Mouse (Mus musculus): ENCODE results near the gene Urad.

Urad gene

DNA sequence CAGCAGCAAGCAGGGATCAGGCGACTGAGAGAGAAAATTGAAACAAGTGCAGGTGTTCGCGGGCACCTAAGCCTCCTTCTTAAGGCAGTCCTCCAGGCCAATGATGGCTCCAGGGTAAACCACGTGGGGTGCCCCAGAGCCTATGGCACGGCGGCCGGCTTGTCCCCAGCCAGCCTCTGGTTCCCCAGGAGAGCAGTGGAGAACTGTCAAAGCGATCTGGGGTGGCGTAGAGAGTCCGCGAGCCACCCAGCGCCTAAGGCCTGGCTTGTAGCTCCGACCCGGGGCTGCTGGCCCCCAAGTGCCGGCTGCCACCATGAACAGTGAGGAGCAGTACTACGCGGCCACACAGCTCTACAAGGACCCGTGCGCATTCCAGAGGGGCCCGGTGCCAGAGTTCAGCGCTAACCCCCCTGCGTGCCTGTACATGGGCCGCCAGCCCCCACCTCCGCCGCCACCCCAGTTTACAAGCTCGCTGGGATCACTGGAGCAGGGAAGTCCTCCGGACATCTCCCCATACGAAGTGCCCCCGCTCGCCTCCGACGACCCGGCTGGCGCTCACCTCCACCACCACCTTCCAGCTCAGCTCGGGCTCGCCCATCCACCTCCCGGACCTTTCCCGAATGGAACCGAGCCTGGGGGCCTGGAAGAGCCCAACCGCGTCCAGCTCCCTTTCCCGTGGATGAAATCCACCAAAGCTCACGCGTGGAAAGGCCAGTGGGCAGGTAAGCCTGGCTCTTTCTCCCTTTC, 52.1 kb downstream of the Urad start, which contains the start of gene Pdx1:
Gene Pdx1 (plus strand): TSS at position 34 of the 747 bp plus-strand sequence.
- no peak for DNase-seq (ENCODE audit: low spot score in 2 of 2)

DNA sequence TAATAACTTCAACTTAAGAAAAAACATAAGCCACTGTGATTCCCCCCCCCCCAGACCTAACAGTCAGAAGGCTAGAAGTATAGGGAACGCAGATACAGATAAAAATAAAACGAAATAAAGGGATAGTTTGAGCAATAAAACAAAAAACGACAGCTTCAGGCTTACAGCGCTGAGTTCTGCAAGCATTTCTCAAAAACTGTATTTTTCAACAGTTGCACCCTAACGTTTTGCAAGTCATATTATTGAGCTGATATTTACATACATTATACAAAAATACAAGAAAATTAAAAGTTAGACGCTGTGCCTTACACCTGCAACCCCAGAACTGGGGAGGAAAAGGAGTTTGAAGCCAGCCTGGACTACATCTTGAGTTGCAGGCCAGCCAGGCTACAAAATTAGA, 52.9 kb downstream of the Urad start:
- DNase-seq (ENCODE audit: low spot score in 2 of 2): no peak

DNA sequence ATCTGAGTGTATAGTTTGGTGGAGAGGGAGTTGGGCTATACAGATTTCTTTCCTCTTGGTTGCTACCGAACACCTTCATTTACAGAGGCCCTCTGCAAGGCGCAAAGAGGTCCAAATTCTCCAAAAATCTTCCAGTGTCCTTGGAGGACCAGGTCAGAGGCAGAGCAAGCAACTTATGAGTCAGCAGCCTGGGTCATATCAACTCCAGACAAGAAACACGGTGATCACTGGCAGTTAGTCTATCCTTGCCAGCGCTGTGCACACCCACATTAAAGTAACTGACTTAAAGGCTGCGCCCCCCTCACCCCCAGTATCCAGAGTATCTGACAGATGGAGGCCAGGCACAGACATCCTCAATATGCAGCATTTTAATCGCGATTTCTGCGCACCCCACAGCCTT, 53.5 kb downstream of the Urad start:
- DNase-seq (ENCODE audit: low spot score in 2 of 2): no peak

DNA sequence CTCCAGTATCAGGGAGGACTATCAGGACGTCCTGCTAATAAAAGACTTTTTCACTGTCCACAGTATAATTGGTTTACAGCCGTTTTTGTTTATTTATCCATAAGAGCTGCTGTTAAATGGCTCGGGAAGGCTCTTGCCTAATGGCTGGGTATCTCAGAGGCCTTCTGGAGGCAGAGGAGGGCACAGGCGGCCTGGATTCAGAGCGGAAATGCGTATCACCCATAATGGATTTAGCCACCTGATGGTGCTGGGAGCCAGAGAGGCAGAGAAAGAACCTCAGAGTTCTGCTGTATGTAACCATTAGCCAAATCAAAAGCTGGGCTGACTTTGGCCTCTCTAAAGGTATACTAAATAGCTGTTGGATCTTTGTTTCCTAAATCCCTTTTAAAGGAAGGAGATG, 54.8 kb downstream of the Urad start:
- DNase-seq (ENCODE audit: low spot score in 2 of 2): no peak

All from right cerebral cortex, postnatal 10 days (tissue).